Mouse (Mus musculus) small intestine, adult 2 months (tissue): Measurements from ENCODE around the gene Lsm11.

Source experiments
- CTCF ChIP-seq: fragments of 200-500 bp; IDR thresholded peaks from 2 replicates; pipeline ENCODE4 v1.5.1; 2012; ENCODE audit warnings: low read depth, mild to moderate bottlenecking, control low read depth, inconsistent platforms, low read length, moderate library complexity, mixed read lengths; ENCODE audit not compliant: insufficient replicate concordance, insufficient read length; ENCODE audit errors: extremely low read depth
- POLR2A ChIP-seq: fragments of 200-500 bp; IDR thresholded peaks from 2 replicates; pipeline ENCODE4 v1.6.1; 2012; ENCODE audit warnings: low read depth, mild to moderate bottlenecking, control low read depth, inconsistent platforms, low read length, moderate library complexity

- TF ChIP-seq CTCF (no peak), POLR2A (no peak)
These were observed 2.8 kb upstream of the Lsm11 start for GRCm38 (mm10) chr11:45947491-45947890.
